35 mouse cellular contexts compared by ENCODE assay signal in genomic region chr10:19295388-19296013, GRCm38 (mm10).
"Had no signal": no experiment of that assay in that cellular context is flagged by ENCODE, and none has a peak within 500 bp of the region (broad histone marks: within the 10 kb centered on the region; RNA-seq: fewer than 3 reads in every experiment).

No protein-coding gene starts in this region.

- H3K36me3 ChIP-seq: heart, embryonic 10.5 days; heart, embryonic 12.5 days; heart, embryonic 13.5 days; heart, embryonic 15.5 days; hindbrain, embryonic 10.5 days; hindbrain, embryonic 12.5 days; hindbrain, embryonic 13.5 days; hindbrain, embryonic 15.5 days; intestine, embryonic 15.5 days; kidney, embryonic 15.5 days had no signal

- H3K4me2 ChIP-seq: heart, embryonic 11.5 days; heart, embryonic 12.5 days; heart, embryonic 13.5 days; heart, embryonic 15.5 days; hindbrain, embryonic 12.5 days; hindbrain, embryonic 13.5 days; hindbrain, embryonic 14.5 days; hindbrain, embryonic 15.5 days; intestine, embryonic 15.5 days; kidney, embryonic 15.5 days had no signal

- H3K27ac ChIP-seq: heart, embryonic 10.5 days; heart, embryonic 13.5 days; heart, embryonic 15.5 days; hindbrain, embryonic 10.5 days; hindbrain, embryonic 12.5 days; hindbrain, embryonic 13.5 days; hindbrain, embryonic 14.5 days; hindbrain, embryonic 15.5 days; hindbrain, postnatal 0 days; intestine, embryonic 15.5 days; kidney, embryonic 15.5 days; kidney, postnatal 0 days; layer of hippocampus, adult 2 months had no signal

- H3K27me3 ChIP-seq: heart, embryonic 12.5 days; heart, embryonic 13.5 days; heart, embryonic 15.5 days; hindbrain, embryonic 12.5 days; hindbrain, embryonic 15.5 days; intestine, embryonic 15.5 days; kidney, embryonic 15.5 days had no signal

- DNase-seq: heart, postnatal 10 days; heart, postnatal 14 days; heart, postnatal 36 days; heart, postnatal 4 days; kidney, adult 11 months; kidney, adult 18-20 months; kidney, adult 2 months; kidney, adult 8-10 months; kidney, adult 9 months; kidney, postnatal 10 days; kidney, postnatal 14 days; kidney, postnatal 25 days; kidney, postnatal 36 days; kidney, postnatal 4 days; layer of hippocampus, adult 9-11 months; layer of hippocampus, postnatal 36 days had no signal

- H3K9ac ChIP-seq: heart, embryonic 12.5 days; heart, embryonic 13.5 days; heart, embryonic 15.5 days; hindbrain, embryonic 12.5 days; hindbrain, embryonic 13.5 days; hindbrain, embryonic 14.5 days; hindbrain, embryonic 15.5 days; intestine, embryonic 15.5 days; kidney, embryonic 15.5 days had no signal

- H3K4me3 ChIP-seq: heart, embryonic 10.5 days; heart, embryonic 12.5 days; heart, embryonic 13.5 days; heart, embryonic 15.5 days; hindbrain, embryonic 10.5 days; hindbrain, embryonic 12.5 days; hindbrain, embryonic 13.5 days; hindbrain, embryonic 15.5 days; intestine, embryonic 15.5 days; kidney, embryonic 15.5 days; layer of hippocampus, adult 2 months had no signal

- H3K4me1 ChIP-seq: heart, embryonic 10.5 days; heart, embryonic 12.5 days; heart, embryonic 13.5 days; heart, embryonic 15.5 days; hindbrain, embryonic 10.5 days; hindbrain, embryonic 12.5 days; hindbrain, embryonic 13.5 days; hindbrain, embryonic 15.5 days; intestine, embryonic 15.5 days; kidney, embryonic 15.5 days had no signal

- ATAC-seq: hindbrain, embryonic 16.5 days; hindbrain, postnatal 0 days; inflammation-experienced regulatory T-cells, adult 6 months; intestine, embryonic 15.5 days; intestine, embryonic 16.5 days; intestine, postnatal 0 days had no signal

- H3K9me3 ChIP-seq: heart, embryonic 10.5 days; heart, embryonic 12.5 days; heart, embryonic 13.5 days; heart, embryonic 15.5 days; hindbrain, embryonic 10.5 days; hindbrain, embryonic 12.5 days; hindbrain, embryonic 13.5 days; hindbrain, embryonic 15.5 days; intestine, embryonic 15.5 days; kidney, embryonic 15.5 days had no signal
